Mouse (Mus musculus): ENCODE data around the gene Esp3. TPM values are rescaled to one million over a fixed set of nuclear protein-coding genes. Genes with fewer than 3 reads are reported as not detected.

Esp3 gene
- not detected for polyA plus RNA-seq (2014; fragmentation: Illumina TruSeq; extraction: RNeasy Lipid Tissue Mini Kit (QIAGEN cat#74804); ENCODE audit: insufficient read depth, low read depth, low replicate concordance)

DNA sequence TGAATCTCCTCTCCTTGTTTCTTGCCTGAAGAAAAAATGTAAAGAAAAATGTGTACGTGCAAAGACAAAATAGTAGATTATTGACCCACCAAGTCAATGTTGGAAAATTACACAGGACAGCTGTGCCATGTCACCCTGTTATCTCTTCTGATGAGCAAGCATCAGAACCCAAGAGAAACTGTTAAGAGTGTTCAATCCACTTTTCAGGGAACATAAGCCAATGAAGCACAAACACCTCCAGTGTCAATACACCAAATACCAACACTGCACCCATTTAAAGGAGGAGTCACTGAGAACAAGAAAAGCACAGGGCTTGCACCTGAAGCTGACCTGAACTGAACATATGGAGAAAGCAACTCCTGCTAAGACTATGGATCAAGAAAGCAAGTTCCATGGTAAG lies at the start of gene Esp3:
Gene Esp3 (plus strand): TSS at position 301 of the 400 bp plus-strand sequence.

GRCm38 (mm10) chr17:40598294-40598693 lies 33.6 kb upstream of the Esp3 start, which contains the start of gene Esp4:
Gene Esp4 (plus strand): TSS chr17:40598594.

Other genes starting within 250 kb of the Esp3 start
- not detected for gene Esp8, start 112.1 kb upstream of the Esp3 start, polyA plus RNA-seq (2014; fragmentation: Illumina TruSeq; extraction: RNeasy Lipid Tissue Mini Kit (QIAGEN cat#74804); ENCODE audit: insufficient read depth, low read depth, low replicate concordance)
- gene Esp6, start 70.6 kb upstream of the Esp3 start, polyA plus RNA-seq (2014; fragmentation: Illumina TruSeq; extraction: RNeasy Lipid Tissue Mini Kit (QIAGEN cat#74804); ENCODE audit: insufficient read depth, low read depth, low replicate concordance), result not detected
- not detected for gene Esp4, start 33.5 kb upstream of the Esp3 start, polyA plus RNA-seq (2014; fragmentation: Illumina TruSeq; extraction: RNeasy Lipid Tissue Mini Kit (QIAGEN cat#74804); ENCODE audit: insufficient read depth, low read depth, low replicate concordance)
- not detected for gene Esp1, start 95.0 kb downstream of the Esp3 start, polyA plus RNA-seq (2014; fragmentation: Illumina TruSeq; extraction: RNeasy Lipid Tissue Mini Kit (QIAGEN cat#74804); ENCODE audit: insufficient read depth, low read depth, low replicate concordance)
- not detected for gene Crisp2, start 174.9 kb downstream of the Esp3 start, polyA plus RNA-seq (2014; fragmentation: Illumina TruSeq; extraction: RNeasy Lipid Tissue Mini Kit (QIAGEN cat#74804); ENCODE audit: insufficient read depth, low read depth, low replicate concordance)
- not detected for gene Rhag, start 179.1 kb downstream of the Esp3 start, polyA plus RNA-seq (2014; fragmentation: Illumina TruSeq; extraction: RNeasy Lipid Tissue Mini Kit (QIAGEN cat#74804); ENCODE audit: insufficient read depth, low read depth, low replicate concordance)
- 2.4 TPM for gene 9130008F23Rik, start 248.5 kb downstream of the Esp3 start, polyA plus RNA-seq (2014; fragmentation: Illumina TruSeq; extraction: RNeasy Lipid Tissue Mini Kit (QIAGEN cat#74804); ENCODE audit: insufficient read depth, low read depth, low replicate concordance)